Mouse (Mus musculus) cerebellum, adult 2 months (tissue): ENCODE data around the gene Usp1. TPM values are rescaled to one million over a fixed set of nuclear protein-coding genes. Genes with fewer than 3 reads are reported as not detected.
"Not testable (repeated sequence)": the region's sequence is repeated elsewhere in the genome, so short reads cannot be mapped to it uniquely, and the experiment has no call there.

Experiments used
- DNase-seq, 2 experiments: peaks; one replicate each; pipeline ENCODE4 v3.0.0; 2021
- H3K27ac ChIP-seq: fragments of 200-500 bp; 2 replicates; pipeline ENCODE4 v1.5.1; 2012; ENCODE audit warnings: low read length, control low read depth, inconsistent platforms; ENCODE audit not compliant: insufficient read depth
- H3K27me3 ChIP-seq: fragments of 200-500 bp; 2 replicates; pipeline ENCODE4 v1.6.1; 2012; ENCODE audit warnings: inconsistent platforms, mild to moderate bottlenecking, low read length, moderate library complexity; ENCODE audit not compliant: control insufficient read depth, insufficient read depth
- H3K4me1 ChIP-seq: fragments of 200-500 bp; 2 replicates; pipeline ENCODE4 v1.6.1; 2011; ENCODE audit warnings: low read length; ENCODE audit not compliant: control insufficient read depth, insufficient read depth
- H3K4me3 ChIP-seq: fragments of 200-500 bp; replicated peaks from 2 replicates; pipeline ENCODE3; 2011; ENCODE audit warnings: mild to moderate bottlenecking, low read depth, low read length, control low read depth; ENCODE audit not compliant: insufficient read depth
- CTCF ChIP-seq: fragments of 200-500 bp; IDR thresholded peaks from 2 replicates; pipeline ENCODE4 v1.5.1; 2011; ENCODE audit warnings: low read depth, mild to moderate bottlenecking, control low read depth, low read length, moderate library complexity, borderline replicate concordance; ENCODE audit not compliant: insufficient read depth
- POLR2A ChIP-seq: fragments of 200-500 bp; IDR thresholded peaks from 2 replicates; pipeline ENCODE4 v1.6.1; 2011; ENCODE audit warnings: low read length, control low read depth, borderline replicate concordance; ENCODE audit not compliant: insufficient read depth
- WGBS: fragments of 180-500 bp; shearing (Covaris S2); methylation state at CpG from one replicate; pipeline ENCODE4 v1.1.7; 2018; 5-methylcytosine and 5-hydroxymethylcytosine counted together
- polyA plus RNA-seq: library from polyadenylated mRNA; depleted of rRNA; stranded (reverse); fragments of >200 nt; gene quantifications from 2 replicates; pipeline ENCODE4 v1.2.3, GENCODE M21; 2012

The Usp1 gene
- polyA plus RNA-seq, 1 experiment: 21.3 TPM

- no peak for TF ChIP-seq CTCF
- TF ChIP-seq POLR2A: no peak
- Histone ChIP-seq H3K4me1 (no peaks in the 10 kb centered on the region), H3K27ac (peak overlapping the region; percentile 88), H3K27me3 (no peaks in the 10 kb centered on the region), H3K4me3 (peak overlapping the region; percentile 95)
- WGBS: 1% methylated on average over 18 of the region's 18 CpGs
- DNase-seq: peak in 1 of 2 experiments; percentile 28
These were observed 1.5 kb upstream of the Usp1 start for GRCm38 (mm10) chr4:98922061-98922642.

GRCm38 (mm10) chr4:98922643-98923567, 705 bp upstream of the Usp1 start:
- peak; percentile 56; the same call in 1 of the 2 replicates for TF ChIP-seq POLR2A
- TF ChIP-seq CTCF: no peak
- H3K27ac ChIP-seq: peak overlapping the region; percentile 94
- under 1% methylated on average over 53 of the region's 53 CpGs for WGBS
- H3K4me3 ChIP-seq: peak overlapping the region; percentile 95
- H3K4me1 ChIP-seq: no peaks in the 10 kb centered on the region
- no peaks in the 10 kb centered on the region for H3K27me3 ChIP-seq
- DNase-seq: peak; percentile 95 to 99

DNA sequence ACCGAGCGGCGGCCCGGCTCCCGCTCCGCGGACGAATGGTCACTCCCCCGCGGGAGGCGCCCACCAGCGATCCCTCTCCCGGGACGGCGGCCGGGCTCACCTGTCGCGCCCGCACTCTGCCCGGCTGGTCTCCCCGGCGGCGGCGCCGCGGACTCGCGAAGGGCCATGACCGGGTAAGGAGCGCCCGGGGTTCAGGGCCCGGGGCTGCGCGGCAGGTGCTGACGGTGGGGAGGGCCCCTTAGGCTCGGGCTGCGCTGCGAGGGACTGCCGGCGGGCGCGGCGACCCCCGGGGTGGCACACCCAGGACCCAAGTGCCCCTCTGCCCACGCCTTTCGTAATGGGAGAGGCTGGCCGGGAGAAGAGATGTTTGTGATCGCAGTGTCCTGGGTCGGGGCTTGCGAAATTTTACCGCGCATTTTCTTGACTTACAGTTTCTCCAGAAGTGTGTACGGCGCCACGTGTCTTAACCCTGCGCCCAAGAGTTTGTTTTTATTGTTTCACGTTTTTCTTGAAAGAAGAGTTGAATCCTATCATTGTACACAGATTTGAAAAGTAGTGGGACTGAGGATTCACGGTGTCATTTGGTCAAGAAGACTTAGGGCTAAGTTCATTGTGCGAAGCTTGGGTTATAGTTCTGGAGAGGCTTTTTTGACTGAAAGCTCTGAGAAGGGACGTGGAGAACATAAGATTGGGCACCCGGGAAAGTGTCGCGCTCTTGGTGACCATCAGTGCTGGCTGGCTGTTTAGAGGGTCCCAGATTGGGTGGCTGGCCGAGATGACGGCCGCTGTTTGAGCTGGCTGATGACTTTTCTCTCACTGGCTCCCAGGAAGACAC, 678 bp downstream of the Usp1 start:
- peak overlapping the region; percentile 95 for H3K4me3 ChIP-seq
- H3K27ac ChIP-seq: peak overlapping the region; percentile 94
- H3K4me1 ChIP-seq: no peaks in the 10 kb centered on the region
- DNase-seq: peak; percentile 8 to 20
- under 1% methylated on average over 66 of the region's 66 CpGs for WGBS
- no peak for TF ChIP-seq CTCF
- no peaks in the 10 kb centered on the region for H3K27me3 ChIP-seq

GRCm38 (mm10) chr4:98924906-98925178, 1.2 kb downstream of the Usp1 start:
- no peaks in the 10 kb centered on the region for H3K4me1 ChIP-seq
- no peaks in the 10 kb centered on the region for H3K27me3 ChIP-seq
- peak overlapping the region; percentile 95 for H3K4me3 ChIP-seq
- no peak for DNase-seq
- TF ChIP-seq CTCF (no peak), POLR2A (no peak)
- H3K27ac ChIP-seq: no peak overlapping the region
- 0% methylated on average over 2 of the region's 2 CpGs for WGBS

DNA sequence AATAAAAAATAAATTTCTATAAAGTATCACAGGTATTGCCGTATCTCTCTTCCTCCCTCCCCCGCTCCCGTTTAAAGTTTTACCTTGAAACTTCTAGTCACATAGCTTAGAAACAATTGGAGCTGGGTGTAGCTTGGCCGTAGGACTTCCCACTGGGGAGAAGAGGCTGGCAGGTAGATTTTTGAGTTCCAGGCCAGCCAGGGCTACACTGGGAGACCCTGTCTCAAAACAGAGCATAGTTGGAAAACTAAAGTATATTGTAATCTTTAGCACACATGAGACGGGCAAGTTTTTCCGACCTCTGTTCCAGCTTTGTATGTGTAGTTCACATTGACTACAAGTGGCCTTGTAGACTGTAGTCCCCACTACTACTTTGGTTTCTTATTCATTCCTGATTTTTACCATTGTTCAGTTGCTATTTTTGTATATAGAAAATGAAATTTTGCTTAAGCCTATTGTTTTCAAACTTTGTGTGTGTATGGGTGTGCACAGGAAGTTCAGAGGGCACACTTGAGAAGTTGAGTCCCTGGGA, 1.7 kb downstream of the Usp1 start:
- no peak overlapping the region for H3K4me3 ChIP-seq
- no peak for DNase-seq
- H3K4me1 ChIP-seq: no peaks in the 10 kb centered on the region
- no peaks in the 10 kb centered on the region for H3K27me3 ChIP-seq
- 21% methylated on average over 6 of the region's 6 CpGs for WGBS
- TF ChIP-seq POLR2A (no peak), CTCF (no peak)
- no peak overlapping the region for H3K27ac ChIP-seq

DNA sequence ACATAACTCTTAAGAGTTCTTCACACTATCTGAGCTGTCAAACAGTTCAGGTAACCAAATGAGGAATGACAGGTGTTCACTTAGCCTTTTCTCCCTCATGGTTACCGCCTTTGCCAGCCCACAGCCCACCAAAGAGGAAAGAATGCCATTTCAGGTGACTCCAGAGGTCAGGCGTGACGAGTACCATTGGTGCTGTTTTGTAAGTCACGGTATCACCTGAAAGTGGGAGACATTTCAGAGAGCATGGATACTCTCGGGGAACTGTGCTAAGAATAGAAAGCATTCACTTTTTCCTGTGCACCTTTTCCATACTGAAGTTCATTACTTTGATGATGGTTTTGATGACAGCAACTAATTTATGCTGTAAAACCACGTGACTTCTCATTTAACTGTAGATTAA, 12.4 kb downstream of the Usp1 start:
- Histone ChIP-seq H3K27me3 (no peaks in the 10 kb centered on the region), H3K27ac (no peak overlapping the region), H3K4me1 (no peaks in the 10 kb centered on the region), H3K4me3 (no peak overlapping the region)
- TF ChIP-seq CTCF (no peak), POLR2A (no peak)
- WGBS: 87% methylated on average over 6 of the region's 6 CpGs
- no peak for DNase-seq

GRCm38 (mm10) chr4:98938210-98938609, 14.6 kb downstream of the Usp1 start:
- not testable (repeated sequence) for H3K4me3 ChIP-seq, H3K27me3 ChIP-seq, H3K4me1 ChIP-seq, DNase-seq, H3K27ac ChIP-seq
- 91% methylated on average over 6 of the region's 6 CpGs for WGBS
